In the genomic region with DNA sequence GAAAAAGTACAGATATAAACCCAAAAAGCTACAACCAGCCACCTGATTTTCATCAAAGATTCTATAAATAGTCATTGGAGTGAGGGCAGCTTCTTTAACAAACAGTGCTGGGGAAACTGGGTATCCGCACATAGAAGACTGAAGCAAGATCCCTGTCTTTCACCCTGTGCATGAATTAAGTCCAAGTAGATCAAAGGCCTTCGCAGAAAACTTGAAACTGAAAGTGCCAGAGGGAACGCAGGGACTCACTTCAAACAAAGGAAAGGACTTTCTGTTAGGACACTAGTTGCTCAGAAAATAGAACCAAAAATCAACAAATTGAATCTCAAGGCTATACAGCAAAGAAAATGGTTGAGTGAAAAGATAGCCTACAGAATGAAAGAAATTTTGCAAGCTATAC, we compare ENCODE assay signal across 18 mouse cellular contexts.
"Had no signal": no experiment of that assay in that cellular context is flagged by ENCODE, and none has a peak within 500 bp of the region (broad histone marks: within the 10 kb centered on the region; RNA-seq: fewer than 3 reads in every experiment).

No protein-coding gene starts in this region.

- H3K27me3 ChIP-seq: lung, embryonic 15.5 days; megakaryocyte, embryonic 14.5 days; midbrain, embryonic 12.5 days; neural tube, embryonic 12.5 days; stomach, embryonic 15.5 days had no signal

- H3K4me1 ChIP-seq: lung, embryonic 15.5 days; midbrain, embryonic 12.5 days; neural tube, embryonic 12.5 days; stomach, embryonic 15.5 days had no signal

- H3K9ac ChIP-seq: liver, postnatal 0 days; lung, embryonic 15.5 days; midbrain, embryonic 12.5 days; neural tube, embryonic 12.5 days; stomach, embryonic 15.5 days had no signal

- H3K36me3 ChIP-seq: lung, embryonic 15.5 days; midbrain, embryonic 12.5 days; neural tube, embryonic 12.5 days; stomach, embryonic 15.5 days had no signal

- H3K4me3 ChIP-seq: lung, embryonic 15.5 days; megakaryocyte, embryonic 14.5 days; midbrain, embryonic 12.5 days; neural tube, embryonic 12.5 days; stomach, embryonic 15.5 days had no signal

- H3K9me3 ChIP-seq: lung, embryonic 15.5 days; neural tube, embryonic 12.5 days; stomach, embryonic 15.5 days had no signal

- H3K27ac ChIP-seq: lung, embryonic 15.5 days; macrophage; midbrain, embryonic 12.5 days; neural tube, embryonic 12.5 days; stomach, embryonic 15.5 days; stomach, postnatal 0 days had no signal

- ATAC-seq: liver, postnatal 0 days; lung, postnatal 0 days; midbrain, embryonic 16.5 days had no signal

- H3K4me2 ChIP-seq: lung, embryonic 15.5 days; midbrain, embryonic 12.5 days; neural tube, embryonic 12.5 days; stomach, embryonic 15.5 days had no signal

- DNase-seq: liver, postnatal 0 days; lung, adult 2 months; lung, postnatal 14 days; lung, postnatal 36 days; midbrain, embryonic 14.5 days; right cerebral cortex, postnatal 14 days; thymus, adult 2 months; thymus, postnatal 25 days; thymus, postnatal 4 days had no signal
